In the genomic region with DNA sequence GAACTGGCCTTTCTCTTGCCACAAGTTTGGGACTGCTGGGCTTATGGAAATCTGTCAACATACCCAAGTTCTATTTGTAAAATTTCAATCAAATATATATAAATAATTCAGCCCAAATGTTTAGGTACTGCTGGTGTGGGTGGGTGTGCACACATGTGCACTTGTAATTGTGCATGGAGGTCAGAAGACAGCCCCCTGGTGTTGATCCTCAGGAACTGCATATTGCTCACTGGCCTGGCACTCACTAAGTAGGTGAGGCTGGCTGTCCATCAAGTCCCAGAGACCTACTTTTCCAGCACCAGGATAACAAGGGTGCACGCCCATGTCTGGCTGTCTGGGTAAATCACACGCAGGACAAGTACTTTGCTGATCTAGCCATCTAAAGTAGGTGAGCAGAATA, we compare ENCODE assay signal across 8 mouse cellular contexts.
DNase-seq lines count a peak whose midpoint lies in the region; ATAC-seq lines count a peak whose summit lies in the region.

No protein-coding gene starts in this region.

- ATAC-seq in megakaryocyte progenitor cell, adult 5-6 weeks (replicated peaks; ENCODE audit: poor library complexity): peak; percentile 93

- DNase-seq in kidney, adult 9 months: peak; percentile 28
- DNase-seq in kidney, postnatal 10 days: no peak
- peak; percentile 74 for DNase-seq in ES-CJ7 (ENCODE audit: low read depth, low spot score)
- DNase-seq in c-Kit-positive CD71-positive TER-119-positive erythroid progenitor cells, embryonic 14.5 days (ENCODE audit: low spot score): peak; percentile 24
- no peak for DNase-seq in right cerebral cortex, postnatal 25 days
- DNase-seq in testis, postnatal 10 days (ENCODE audit: low spot score): no peak
- DNase-seq in layer of hippocampus, adult 8-10 months (ENCODE audit: low spot score in 2 of 2): no peak

Comparison
In these comparisons a context has a peak if more than half of its experiments do, and no peak if none do; other contexts are left out.
1. DNase-seq: peak in kidney, adult 9 months (single experiment), ES-CJ7 (single experiment) and c-Kit-positive CD71-positive TER-119-positive erythroid progenitor cells, embryonic 14.5 days (single experiment); none in kidney, postnatal 10 days (single experiment), right cerebral cortex, postnatal 25 days (single experiment), testis, postnatal 10 days (single experiment) and layer of hippocampus, adult 8-10 months (0 of 2).